Mouse (Mus musculus) yolk sac, embryonic 10.5 days (tissue): ENCODE measurements around the gene Aldoc.

Source experiments
- DNase-seq: peaks from one replicate; pipeline ENCODE4 v3.0.0-alpha.2; 2017; ENCODE audit warnings: low spot score

The Aldoc gene

DNA sequence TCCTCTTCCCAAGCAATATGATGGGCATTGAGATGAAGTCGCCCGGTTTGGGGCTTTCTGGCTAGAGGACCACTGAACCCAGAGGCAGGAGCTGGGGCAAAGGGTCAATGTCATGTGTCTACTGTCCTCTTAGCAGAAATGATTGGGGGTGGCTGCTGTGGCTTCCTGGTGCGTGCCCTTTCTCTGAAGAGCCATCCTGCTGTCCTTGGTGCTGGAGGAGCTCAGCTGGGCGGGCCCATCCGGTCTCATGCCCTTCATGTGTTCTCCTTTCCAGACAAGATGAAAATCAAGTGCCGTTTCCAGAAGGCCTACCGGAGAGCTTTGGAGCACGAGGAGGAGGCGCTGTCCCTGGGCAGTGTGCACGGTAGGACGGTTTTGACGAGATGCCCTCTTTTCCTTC lies 9.9 kb downstream of the Aldoc start:
- DNase-seq: no peak

DNA sequence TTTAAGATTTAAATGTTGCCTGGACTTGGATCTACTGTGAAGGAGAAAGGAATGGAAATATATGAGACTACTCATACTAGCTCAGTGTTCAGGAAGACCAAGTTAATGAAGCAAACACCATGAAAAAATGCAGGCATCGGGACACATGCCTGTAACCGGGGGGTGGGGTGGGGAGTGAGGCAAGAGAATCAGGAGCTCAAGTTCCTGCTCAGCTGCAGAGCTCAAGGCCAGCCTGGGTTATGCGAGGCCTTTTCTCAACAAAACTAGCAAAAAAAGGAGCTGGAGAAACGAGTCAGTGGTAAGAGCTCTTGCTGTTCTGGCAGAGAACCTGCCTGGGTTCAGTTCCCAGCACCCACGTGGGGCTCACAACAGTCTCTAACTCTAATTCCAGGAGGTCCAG lies 11.2 kb downstream of the Aldoc start:
- DNase-seq: no peak

DNA sequence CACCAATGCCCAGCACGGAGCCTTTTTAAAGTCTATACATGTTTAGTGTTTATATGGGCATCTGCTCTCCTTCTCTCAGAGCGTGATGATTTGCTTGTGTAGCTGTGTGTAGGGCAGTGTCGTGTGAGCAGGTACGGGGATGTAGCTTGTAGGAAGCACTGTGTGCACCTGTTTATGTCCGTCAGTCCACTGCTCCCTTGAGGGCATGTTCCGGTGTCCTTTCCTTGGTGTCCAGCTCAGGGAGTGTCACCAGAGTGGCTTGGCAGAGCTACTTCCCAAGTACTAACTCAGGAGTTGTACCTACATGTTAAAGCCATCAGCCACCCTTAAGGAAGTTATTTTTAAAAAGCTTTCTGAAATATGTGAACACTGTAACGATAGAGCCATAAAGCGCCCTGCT lies 14.3 kb downstream of the Aldoc start:
- no peak for DNase-seq

DNA sequence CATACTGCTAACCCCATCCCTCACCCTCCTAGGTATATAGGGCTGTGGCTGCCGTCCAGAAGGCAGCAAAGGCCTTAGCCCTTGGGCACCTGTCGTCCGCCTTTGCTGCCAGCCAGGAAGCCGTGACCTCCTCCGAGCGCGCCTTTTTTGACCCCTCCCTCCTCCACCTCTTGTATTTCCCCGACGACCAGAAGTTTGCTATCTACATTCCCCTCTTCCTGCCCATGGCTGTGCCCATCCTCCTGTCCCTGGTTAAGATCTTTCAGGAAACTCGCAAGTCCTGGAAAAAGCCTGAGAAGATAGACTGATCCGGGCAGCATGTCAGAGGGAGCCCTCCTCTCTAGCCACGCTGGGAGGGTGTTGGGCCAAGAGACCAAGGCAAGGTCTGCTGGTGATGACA lies 18.9 kb downstream of the Aldoc start:
- no peak for DNase-seq

DNA sequence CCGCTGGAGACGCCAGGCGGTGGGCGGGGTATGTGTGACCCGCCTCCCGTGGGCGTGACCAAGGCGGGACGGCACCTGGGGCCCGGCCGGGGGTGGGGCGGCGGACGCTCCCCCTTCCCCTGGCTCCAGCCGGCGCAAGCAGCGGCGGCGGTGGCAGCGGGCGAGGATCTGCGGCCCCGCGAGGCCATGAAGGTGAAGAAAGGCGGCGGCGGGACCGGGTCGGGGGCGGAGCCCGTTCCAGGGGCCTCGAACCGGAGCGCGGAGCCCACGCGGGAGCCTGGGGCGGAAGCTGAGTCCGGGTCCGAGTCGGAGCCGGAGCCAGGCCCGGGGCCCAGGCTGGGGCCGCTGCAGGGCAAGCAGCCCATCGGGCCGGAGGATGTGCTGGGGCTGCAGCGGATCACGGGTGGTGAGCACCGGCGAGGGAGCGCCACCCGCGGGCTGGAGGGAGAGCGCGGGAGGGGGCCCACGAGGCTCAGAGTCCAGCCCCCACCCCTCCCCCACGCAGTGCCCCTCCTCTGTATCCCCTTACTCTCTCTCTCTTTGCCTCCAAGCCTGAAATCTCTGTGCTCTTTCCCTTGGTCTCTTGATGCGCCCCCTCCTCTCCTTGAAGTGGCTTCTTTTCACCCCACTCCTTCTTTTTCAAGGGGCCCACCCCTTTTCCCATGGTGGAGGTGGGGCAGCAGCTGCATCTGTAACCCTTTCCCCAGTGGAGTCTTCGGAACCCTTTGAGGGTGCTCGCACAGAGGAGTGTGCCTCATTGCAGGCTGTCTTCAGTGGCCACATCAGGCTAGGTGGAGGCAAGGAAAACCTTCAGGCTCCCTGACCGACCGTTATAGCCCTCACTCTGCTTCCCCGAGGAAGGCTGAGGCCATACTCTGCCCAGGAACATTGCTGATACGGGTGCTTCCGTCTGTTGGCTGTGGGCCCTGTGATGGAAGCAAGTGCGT lies 20.9 kb downstream of the Aldoc start, which contains the start of gene Unc119:
Gene Unc119 (plus strand): TSS at position 102 of the 947 bp plus-strand sequence.
- peak; percentile 77 for DNase-seq

DNA sequence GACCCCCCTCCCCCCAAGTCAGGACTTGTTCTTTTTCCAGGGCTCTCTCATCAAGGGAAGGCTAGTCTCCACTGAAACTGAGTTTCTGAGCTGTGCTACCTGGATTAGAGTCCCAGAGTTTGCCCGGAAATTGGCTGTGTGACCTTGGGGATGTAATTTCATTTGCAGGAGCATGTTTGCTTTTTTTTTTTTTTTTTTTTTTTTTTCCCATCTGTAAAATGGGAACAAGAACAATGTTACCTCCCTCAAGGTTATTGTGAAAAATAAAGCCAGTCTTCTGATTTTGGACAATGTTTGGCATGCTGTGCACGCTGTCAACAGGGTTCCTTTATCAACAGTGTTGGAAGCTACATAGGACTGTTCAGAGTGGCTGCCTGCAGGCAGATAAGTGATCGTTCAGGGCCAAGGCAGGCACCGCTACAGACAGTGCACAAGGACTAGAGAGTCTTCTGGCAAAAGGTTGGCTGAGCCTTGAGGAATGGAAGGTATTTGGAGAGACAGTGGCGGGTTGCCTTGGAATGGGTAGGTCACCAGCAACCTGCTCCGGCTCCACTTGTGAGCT lies 21.6 kb downstream of the Aldoc start:
- DNase-seq: no peak

DNA sequence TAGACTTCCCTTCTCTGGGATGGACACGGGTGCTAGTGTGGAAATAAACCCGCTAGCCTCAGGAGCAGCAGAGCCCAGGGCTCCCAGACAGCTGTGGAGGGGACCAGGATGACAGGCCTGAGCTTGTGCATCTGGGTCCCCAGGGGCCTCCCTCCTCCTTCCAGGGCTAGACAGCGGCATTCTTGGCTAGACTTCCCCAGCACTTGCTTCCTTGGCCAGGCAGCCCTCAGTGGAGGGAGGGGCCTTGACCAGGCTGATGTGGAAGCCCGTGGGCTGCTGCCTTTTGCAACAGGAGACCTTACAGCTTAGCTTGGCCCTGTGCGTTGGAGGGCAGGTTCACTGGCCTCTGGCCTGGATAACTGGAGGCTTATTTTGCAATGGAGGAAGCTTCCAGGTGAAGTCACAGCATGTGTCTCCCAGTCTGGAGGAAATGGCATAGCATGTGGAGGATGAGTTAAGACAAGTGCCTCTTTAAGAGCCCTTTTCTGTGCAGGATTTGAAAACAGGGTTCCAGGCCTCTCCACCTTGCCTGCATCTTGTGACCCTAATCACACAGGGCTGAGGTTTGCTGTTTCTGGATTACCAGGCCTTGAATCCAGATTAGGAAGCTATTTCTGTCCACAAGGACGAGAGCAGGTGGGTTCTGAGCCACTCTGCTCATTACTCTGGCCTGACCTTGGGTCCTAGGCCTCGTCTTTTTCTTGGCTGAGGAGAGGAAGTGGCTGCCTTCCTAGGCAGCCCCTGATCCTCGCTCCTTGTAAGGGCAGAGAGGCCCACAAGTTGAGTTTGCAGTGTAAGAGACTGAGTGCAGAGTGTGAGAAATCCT lies 22.3 kb downstream of the Aldoc start:
- DNase-seq: no peak

DNA sequence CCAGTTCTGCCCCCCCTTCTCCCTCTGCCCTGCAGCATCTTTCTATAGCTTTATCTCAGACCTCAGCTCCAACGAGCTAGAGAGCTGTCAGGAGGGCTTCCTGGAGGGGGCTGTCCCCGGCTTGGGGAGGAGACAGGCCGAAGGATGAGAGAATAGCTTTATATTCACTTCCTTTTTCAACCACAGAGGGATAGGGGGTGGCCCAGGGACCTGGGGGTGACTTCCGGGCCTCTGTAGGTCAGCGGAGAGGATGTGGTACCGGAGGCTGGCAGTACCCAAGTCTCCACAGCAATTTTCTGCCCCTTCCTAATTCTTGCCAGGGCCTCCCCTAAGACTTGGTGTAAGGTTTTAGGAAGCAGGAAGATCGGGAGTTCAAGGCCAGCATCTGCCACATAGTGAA lies 23.0 kb downstream of the Aldoc start:
- DNase-seq: no peak

DNA sequence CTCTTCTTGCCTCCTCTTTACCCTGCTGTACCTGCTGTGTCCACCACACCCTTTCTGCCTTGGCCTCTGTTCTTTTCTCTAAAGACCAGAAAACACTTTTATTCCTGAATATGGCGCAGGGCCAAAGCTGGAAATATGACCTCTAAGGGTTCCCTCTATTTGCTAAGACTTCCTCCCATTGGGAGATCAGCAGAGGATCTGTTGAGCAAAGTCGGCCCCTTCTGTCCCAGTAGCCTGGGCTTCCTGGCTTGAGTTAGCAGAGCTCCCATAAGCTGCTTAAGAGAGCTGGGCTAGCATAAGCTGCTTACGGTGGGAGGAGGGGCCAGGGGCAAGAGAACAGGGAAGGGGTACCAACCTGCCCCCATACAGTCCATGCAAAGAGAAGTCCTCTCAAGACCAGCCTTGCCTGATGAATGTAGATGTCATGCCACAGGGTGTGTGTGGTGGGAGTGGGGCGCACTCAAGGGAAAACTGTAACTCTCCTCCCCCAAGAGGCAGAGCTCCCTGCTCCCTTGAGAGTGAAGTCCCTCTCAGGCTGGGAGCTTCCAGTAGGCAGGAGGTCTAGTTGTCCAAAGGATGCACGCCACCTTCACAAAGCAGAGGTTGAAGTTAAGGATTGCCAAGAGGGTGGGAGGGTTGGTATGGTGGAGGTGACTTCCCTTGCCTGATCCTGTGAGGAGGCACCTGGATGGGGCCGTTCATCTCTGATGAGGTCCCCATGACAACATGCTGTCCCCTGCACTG lies 23.7 kb downstream of the Aldoc start:
- no peak for DNase-seq

DNA sequence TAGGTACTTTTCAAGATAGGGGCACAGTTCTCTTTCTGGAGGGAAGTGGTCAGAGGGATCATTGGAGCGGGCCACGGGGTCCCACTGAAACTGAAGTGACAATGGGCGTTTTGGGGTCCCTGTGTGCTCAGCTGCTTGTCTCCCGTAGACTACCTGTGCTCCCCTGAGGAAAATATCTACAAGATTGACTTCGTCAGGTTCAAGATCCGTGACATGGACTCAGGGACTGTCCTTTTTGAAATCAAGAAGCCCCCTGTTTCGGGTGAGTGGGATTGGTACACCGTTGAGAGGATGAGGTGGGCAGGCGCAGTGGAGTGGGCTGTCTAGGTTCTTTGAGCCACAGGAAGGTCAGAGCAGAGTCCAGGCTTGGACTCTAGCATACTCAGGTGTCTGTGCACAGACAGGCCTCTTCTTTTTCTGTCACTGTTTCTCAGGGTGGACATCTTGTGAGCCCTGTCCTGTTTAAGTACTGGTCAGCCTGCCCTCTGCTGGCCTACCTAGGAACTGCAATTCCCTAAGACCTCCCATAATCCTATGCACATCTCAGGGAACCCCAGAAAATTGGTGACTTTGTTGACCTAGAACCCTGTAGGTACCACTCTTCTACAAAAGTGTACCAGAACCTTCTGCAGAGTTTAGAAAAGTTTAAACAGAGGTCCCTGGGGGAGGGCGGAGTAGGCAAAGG lies 24.4 kb downstream of the Aldoc start:
- DNase-seq: peak; percentile 47

DNA sequence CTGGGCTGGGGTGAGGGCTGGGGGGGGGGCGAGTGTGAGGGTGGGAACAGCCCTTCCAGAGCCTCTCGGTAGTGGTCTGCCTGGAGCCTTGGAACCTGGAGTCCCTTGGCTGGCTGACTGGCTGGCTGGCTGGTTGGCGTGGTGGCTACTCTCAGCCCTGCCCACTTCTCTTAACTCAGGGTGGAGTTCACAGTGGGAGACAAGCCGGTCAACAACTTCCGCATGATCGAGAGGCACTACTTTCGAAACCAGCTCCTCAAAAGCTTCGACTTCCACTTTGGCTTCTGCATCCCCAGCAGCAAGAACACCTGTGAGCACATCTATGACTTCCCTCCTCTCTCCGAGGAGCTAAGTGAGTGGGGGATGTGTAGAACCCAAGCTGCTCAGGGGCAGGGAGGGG lies 25.1 kb downstream of the Aldoc start:
- no peak for DNase-seq

DNA sequence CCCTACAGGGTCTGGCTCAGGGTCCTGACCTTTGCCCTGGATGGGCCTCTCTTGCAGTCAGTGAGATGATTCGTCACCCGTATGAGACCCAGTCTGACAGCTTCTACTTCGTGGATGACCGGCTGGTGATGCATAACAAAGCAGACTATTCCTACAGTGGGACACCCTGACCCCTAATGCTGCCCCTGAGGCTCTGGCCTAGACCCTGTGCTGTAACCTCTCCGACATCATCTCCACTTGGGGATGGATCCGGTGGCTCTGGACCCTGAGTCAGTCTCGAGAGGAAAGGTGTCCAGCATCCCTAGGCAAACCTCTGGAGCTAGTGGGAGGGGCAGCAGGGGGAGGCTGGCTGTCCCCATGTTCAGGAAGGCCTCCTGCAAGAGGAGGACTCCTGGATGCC lies 25.7 kb downstream of the Aldoc start:
- peak; percentile 32 for DNase-seq

DNA sequence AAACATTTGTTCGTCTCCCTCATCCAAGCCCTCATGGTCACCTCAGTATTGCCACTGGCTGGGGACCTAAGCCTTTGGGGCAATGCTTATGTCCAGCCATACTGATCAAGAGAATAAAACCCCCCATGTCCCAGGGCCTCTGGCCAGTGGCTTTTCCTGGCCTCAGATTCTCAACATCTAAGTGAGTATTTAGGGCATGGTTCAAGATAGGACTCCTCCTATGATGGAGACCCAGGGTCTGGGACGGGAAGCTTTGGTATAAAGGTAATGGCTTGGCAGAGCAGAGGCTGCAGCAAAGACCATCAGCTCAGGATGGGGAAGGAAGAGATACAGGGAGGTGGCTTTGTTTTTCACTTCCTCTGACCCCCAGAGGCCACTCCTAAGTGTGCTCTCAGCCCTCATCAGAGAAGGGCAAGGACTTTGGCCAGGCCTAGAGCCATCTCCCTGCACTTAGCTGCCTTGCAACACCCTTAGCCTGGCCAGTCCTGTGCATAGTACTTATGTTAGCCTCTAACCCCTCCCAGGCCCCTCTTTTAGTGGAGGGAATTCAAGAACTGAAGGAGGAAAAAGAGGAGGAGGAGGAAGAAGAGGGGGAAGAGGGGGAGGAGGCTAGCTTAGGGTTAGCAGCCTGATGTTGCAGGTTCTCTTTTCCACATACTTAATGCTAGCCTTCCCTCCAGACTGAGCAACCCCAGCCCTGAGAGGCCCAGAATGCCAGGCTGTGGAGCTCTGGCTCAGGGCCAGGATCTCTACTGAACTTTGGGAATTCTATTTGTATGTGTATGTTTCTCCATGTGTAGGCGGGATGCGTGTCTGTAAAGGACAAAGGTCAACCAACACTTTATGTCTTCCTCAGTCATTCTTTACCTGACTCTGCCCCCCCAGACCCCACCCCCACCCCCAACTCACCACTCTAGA lies 26.9 kb downstream of the Aldoc start:
- DNase-seq: peak; percentile 47

DNA sequence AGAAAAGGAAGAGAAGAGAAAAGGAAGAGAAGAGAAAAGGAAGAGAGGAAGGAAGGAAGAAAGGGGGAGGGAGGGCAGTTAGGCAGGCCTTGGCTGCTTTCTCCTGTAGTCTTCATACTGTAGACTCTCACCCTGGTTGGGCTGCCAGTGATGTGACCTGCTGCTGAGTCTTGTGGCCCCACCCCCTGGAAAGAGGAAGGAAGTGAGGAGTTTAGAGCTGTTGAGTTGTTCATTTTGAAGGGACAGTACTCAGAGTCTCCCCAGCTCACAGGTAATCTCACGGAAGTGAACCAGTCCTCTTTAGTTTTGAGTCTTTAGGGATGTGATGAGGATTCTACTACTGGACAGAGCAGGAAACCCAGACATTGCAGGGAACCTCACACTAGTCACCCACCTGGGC lies 30.3 kb downstream of the Aldoc start:
- no peak for DNase-seq

DNA sequence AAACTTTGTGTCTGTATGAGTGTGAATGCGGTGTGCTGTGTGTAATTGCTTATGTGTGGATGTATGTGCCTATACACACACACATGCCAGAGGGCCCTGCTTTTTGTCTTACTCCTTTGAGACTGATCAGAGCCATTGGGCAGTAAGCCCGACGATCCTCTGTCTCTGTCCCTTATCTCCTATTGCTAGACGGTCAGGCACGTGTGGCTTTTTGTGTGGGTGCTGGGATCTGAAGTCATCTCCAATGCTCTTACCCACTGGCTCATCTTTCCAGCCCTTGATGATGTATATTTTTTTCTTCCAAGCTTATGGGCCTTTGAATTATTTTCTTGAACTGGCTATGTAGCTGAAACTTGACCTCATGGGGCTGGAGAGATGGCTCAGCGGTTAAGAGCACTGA lies 32.1 kb downstream of the Aldoc start:
- DNase-seq: no peak

DNA sequence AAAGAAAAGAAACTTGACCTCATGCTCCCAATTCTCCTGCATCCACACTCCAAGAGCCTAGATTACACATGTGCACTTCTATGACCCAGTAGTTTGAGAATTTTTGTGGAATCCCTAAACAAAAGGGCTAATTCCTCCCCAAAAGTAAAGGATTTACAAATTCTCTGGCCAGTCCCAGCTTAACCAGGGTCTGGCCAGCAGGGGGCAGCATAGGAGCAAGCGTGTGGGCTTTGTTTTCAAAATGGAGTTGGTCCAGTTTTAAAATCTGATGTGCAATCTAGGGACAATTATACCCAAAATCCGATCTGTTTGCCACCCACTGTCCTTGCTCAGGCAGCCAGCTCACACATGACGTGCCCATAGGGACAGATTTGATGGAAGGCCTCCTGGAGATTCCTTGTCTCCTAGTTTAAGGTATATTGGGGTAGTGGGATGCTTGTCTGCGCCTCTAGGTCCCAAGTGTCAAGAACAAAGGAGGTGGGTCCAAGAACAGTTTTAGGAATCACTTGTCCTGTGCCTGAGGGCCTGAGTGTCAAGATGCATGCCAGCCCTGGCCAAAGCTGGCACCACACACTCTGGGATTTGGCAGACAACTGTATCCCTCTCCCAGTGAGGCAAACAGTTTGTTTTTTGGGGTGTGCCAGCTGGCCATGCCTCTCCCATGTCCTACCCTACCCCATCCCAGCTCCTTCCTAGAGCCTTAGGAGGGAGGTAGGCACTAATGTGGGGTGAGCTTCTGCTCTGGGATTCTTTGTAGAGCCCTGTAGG lies 32.9 kb downstream of the Aldoc start:
- DNase-seq: no peak

DNA sequence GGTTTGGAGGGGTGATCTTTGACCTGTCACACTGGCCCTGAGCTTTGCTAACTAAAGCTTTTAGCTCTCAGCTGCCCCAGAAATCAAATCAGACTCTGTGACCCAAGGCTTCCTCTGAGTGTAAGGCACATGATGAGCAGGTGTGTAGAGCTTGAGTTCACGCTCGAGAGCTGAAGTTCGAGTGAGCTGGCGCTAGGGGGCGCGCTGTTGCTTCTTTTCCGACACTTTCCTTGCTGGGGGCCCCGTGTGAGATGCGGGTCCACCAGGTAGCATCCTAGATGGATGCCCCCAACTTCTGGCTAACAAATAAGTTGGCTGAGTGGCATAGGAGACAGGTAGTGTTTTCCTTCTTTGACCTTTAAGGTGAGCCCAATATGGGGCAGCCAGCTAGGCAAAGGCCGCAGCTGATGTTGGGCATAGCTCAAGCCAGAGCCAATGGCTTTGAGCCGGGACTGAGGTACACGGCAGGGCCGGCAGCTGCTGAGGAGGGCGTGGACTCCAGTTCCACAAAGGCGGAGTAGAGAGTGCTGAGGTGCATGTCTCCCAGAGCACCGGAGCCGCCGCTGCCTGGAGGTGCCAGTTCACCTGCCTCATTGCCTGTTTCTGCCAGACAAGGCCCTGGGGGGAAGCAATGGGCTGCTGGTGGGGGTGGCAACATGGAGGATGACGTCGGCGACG lies 35.7 kb downstream of the Aldoc start:
- DNase-seq: no peak

DNA sequence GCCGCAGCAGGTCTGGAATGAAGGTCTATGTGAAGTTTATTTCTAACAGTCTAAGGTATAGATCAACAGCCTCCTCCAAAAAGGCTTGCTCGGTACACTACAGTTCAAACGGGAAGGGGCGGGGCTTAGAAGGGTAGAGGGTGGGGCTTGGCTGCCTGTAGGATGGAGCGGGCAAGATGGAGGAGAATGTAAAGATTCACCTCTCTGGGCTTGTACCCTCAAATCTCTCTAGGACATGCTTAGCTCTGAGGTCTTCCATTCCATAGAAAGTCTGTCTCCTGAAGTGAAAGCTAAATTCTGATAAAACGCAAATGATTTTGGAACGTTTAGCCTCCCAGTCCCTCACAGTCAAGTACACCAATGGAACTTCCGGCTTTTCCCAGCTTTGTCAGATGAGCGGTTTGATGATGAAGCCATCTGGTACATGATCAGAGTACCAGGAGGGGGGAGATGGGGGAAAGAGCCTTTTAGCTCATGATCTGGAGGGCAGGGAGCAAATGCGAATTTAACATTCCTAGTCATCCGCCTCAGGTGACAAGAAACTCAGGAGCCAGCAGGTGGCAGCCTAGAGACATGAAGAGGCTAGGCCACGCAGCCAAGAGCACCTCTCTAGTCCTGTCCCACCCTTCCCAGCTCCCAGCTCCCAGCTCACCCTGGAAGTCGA lies 37.5 kb downstream of the Aldoc start:
- peak; percentile 51 for DNase-seq

DNA sequence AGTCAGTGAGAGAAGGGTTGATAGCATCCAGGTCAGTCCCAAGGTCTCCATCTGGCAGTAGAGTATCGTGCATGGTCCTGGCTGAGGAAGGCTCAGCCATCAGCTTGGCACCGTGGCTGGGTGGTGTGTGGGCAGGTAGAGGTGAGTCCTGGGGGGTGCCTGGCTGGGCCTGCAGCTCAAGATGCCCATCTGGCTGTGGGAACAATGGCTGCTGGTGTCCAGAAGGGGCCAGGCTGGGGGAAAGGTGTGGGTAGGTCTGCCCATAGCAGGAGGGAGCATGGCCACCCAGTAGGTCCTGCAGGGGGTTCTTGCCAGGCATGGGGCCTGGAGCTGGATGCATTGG lies 38.0 kb downstream of the Aldoc start:
- no peak for DNase-seq
